ENCODE assay signal across 6 mouse cellular contexts in the genomic region with DNA sequence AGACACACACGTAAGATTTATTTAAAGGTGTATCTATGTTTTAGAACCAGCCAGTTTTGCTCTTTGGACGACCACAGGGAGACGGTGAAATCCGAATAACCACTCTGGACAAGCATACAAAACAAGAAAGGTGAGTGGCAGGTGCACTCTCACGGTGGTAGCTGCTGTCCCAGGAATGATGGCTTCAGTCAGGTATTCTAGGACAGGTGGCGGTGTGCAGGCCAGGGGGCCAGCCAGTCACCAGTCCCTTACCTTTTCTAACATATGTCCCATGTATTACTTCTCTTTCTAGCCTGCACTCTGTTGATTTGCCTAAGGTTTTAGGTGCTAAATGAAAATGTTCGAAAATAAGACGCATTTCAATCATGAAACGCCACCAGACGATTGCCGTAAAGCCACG.
"Had no signal": no experiment of that assay in that cellular context is flagged by ENCODE, and none has a peak within 500 bp of the region (broad histone marks: within the 10 kb centered on the region; RNA-seq: fewer than 3 reads in every experiment).

No protein-coding gene starts in this region.

- ATAC-seq: midbrain, embryonic 16.5 days had no signal

- H3K36me3 ChIP-seq: kidney, embryonic 15.5 days; liver, embryonic 13.5 days; neural tube, embryonic 12.5 days; stomach, embryonic 15.5 days had no signal

- H3K27ac ChIP-seq: kidney, embryonic 15.5 days; left cerebral cortex, adult 2 months; liver, embryonic 13.5 days; neural tube, embryonic 12.5 days; stomach, embryonic 15.5 days had no signal

- H3K4me1 ChIP-seq: kidney, embryonic 15.5 days; liver, embryonic 13.5 days; neural tube, embryonic 12.5 days; stomach, embryonic 15.5 days had no signal

- H3K27me3 ChIP-seq: kidney, embryonic 15.5 days; liver, embryonic 13.5 days; neural tube, embryonic 12.5 days; stomach, embryonic 15.5 days had no signal

- H3K4me3 ChIP-seq: kidney, embryonic 15.5 days; left cerebral cortex, adult 2 months; liver, embryonic 13.5 days; neural tube, embryonic 12.5 days; stomach, embryonic 15.5 days had no signal

- H3K4me2 ChIP-seq: kidney, embryonic 15.5 days; liver, embryonic 13.5 days; neural tube, embryonic 12.5 days; stomach, embryonic 15.5 days had no signal

- H3K9me3 ChIP-seq: kidney, embryonic 15.5 days; liver, embryonic 13.5 days; neural tube, embryonic 12.5 days; stomach, embryonic 15.5 days had no signal

- H3K9ac ChIP-seq: kidney, embryonic 15.5 days; liver, embryonic 13.5 days; neural tube, embryonic 12.5 days; stomach, embryonic 15.5 days had no signal
